Mouse (Mus musculus) CH12.LX (cell line): ENCODE results near the gene Gapvd1. TPM values are rescaled to one million over a fixed set of nuclear protein-coding genes. Genes with fewer than 3 reads are reported as not detected.

Experiments used
- DNase-seq: peaks from one replicate; pipeline ENCODE4 v3.0.0-alpha.2; 2013; ENCODE audit errors: extremely low read depth
- H3K27ac ChIP-seq: 2 replicates; pipeline ENCODE4 v1.5.1; 2012; ENCODE audit warnings: low read depth, mild to moderate bottlenecking, control low read depth, moderate library complexity; ENCODE audit not compliant: insufficient read depth
- H3K27me3 ChIP-seq: replicated peaks from 2 replicates; pipeline ENCODE3; 2012; ENCODE audit warnings: inconsistent platforms
- H3K36me3 ChIP-seq, 2 experiments: replicated peaks in 1 of 2; 2 replicates each; pipeline versions ENCODE3 to v1.6.1; 2012; ENCODE audit warnings: inconsistent platforms in 1 of 2, low read length in 1 of 2, mild to moderate bottlenecking in 1 of 2, mixed read lengths in 1 of 2, moderate library complexity in 1 of 2; ENCODE audit not compliant: control insufficient read depth in 1 of 2, insufficient read depth in 1 of 2
- H3K4me1 ChIP-seq, 2 experiments: 2 replicates each; pipeline ENCODE4 v1.6.1; 2012; ENCODE audit warnings: inconsistent platforms in 1 of 2, moderate library complexity in 1 of 2; ENCODE audit not compliant: insufficient read depth in 2 of 2, control insufficient read depth in 1 of 2
- H3K4me2 ChIP-seq: 2 replicates; pipeline ENCODE4 v1.6.1; 2012; ENCODE audit warnings: low read depth, mild to moderate bottlenecking, control low read depth; ENCODE audit not compliant: poor library complexity, insufficient read depth, severe bottlenecking
- H3K4me3 ChIP-seq, 3 experiments: fragments of 150-350 bp in 1 of 3; sonication (generic) in 1 of 3; replicated peaks in 1 of 3; 2 replicates each; pipeline versions ENCODE3 to v1.5.1; 2011 to 2012; ENCODE audit warnings: low read depth in 2 of 3, low read length in 2 of 3, mild to moderate bottlenecking in 2 of 3, moderate library complexity in 2 of 3, control low read depth in 1 of 3, improper control_type of control experiment in 1 of 3, inconsistent platforms in 1 of 3, mixed read lengths in 1 of 3; ENCODE audit not compliant: poor library complexity in 1 of 3
- H3K79me2 ChIP-seq: replicated peaks from 2 replicates; pipeline ENCODE4 v1.6.1; 2012; ENCODE audit warnings: mild to moderate bottlenecking, moderate library complexity; ENCODE audit not compliant: control insufficient read depth, poor library complexity, insufficient read depth, severe bottlenecking; ENCODE audit errors: extremely low read depth
- H3K9ac ChIP-seq: 2 replicates; pipeline ENCODE4 v1.6.1; 2012; ENCODE audit warnings: low read depth, mild to moderate bottlenecking, control low read depth, moderate library complexity; ENCODE audit not compliant: insufficient read depth
- H3K9me3 ChIP-seq: replicated peaks from 2 replicates; pipeline ENCODE3; 2012; ENCODE audit warnings: low read length, inconsistent platforms, mixed read lengths
- E2F4 ChIP-seq: IDR thresholded peaks from 2 replicates; pipeline ENCODE4 v1.6.1; 2011; ENCODE audit warnings: low read depth, low read length, improper control_type of control experiment; ENCODE audit not compliant: insufficient replicate concordance
- EP300 ChIP-seq: IDR thresholded peaks from 2 replicates; pipeline ENCODE4 v1.6.1; 2011; ENCODE audit warnings: low read length, improper control_type of control experiment
- ETS1 ChIP-seq: conservative IDR thresholded peaks from 2 replicates; pipeline ENCODE4 v1.6.1; 2012; ENCODE audit warnings: low read depth, mild to moderate bottlenecking, inconsistent platforms, low read length, improper control_type of control experiment, moderate library complexity
- KAT2A ChIP-seq: IDR thresholded peaks from 2 replicates; pipeline ENCODE4 v1.6.1; 2012; ENCODE audit warnings: low read length, improper control_type of control experiment, inconsistent platforms; ENCODE audit not compliant: insufficient replicate concordance
- MAFK ChIP-seq: IDR thresholded peaks from 2 replicates; pipeline ENCODE4 v1.6.1; 2011; ENCODE audit warnings: low read length, improper control_type of control experiment; ENCODE audit not compliant: insufficient replicate concordance
- MAZ ChIP-seq: IDR thresholded peaks from 2 replicates; pipeline ENCODE4 v1.6.1; 2012; ENCODE audit warnings: low read depth, mild to moderate bottlenecking, inconsistent platforms, low read length, improper control_type of control experiment, moderate library complexity
- POLR2A ChIP-seq: IDR thresholded peaks from 2 replicates; pipeline ENCODE4 v1.6.1; 2011; ENCODE audit warnings: low read depth, mild to moderate bottlenecking, improper control_type of control experiment, low read length
- POLR2AphosphoS2 ChIP-seq: IDR thresholded peaks from 2 replicates; pipeline ENCODE4 v1.6.1; 2011; ENCODE audit warnings: low read depth, low read length, improper control_type of control experiment
- RCOR1 ChIP-seq: conservative IDR thresholded peaks from 2 replicates; pipeline ENCODE4 v1.6.1; 2012; ENCODE audit warnings: low read depth, mild to moderate bottlenecking, inconsistent platforms, low read length, improper control_type of control experiment
- SIN3A ChIP-seq: IDR thresholded peaks from 2 replicates; pipeline ENCODE4 v1.6.1; 2012; ENCODE audit warnings: low read length, improper control_type of control experiment, inconsistent platforms
- TBP ChIP-seq: conservative IDR thresholded peaks from 2 replicates; pipeline ENCODE4 v1.6.1; 2011; ENCODE audit warnings: low read depth, low read length, improper control_type of control experiment
- UBTF ChIP-seq: IDR thresholded peaks from 2 replicates; pipeline ENCODE4 v1.6.1; 2012; ENCODE audit warnings: low read depth, mild to moderate bottlenecking, inconsistent platforms, low read length, improper control_type of control experiment, moderate library complexity
- ZKSCAN1 ChIP-seq: IDR thresholded peaks from 2 replicates; pipeline ENCODE4 v1.6.1; 2012; ENCODE audit warnings: low read depth, inconsistent platforms, low read length, improper control_type of control experiment, borderline replicate concordance
- ZNF384 ChIP-seq: IDR thresholded peaks from 2 replicates; pipeline ENCODE4 v1.6.1; 2012; ENCODE audit warnings: low read depth, low read length, improper control_type of control experiment, inconsistent platforms
- dilution Hi-C: fragments of 300-500 bp; cut with MboI; formaldehyde crosslinking; loops from 2 replicates; pipeline ENCODE4 v1.14.3; 2020; ENCODE audit warnings: low sequenced_read_pairs; ENCODE audit not compliant: extremely low pct_unique_long_range_greater_than_20kb, extremely low pct_ligation_motif_present
- in situ Hi-C: fragments of 300-500 bp; cut with MboI; formaldehyde crosslinking; loops from 3 replicates; pipeline ENCODE4 v1.14.3; 2019; ENCODE audit warnings: low sequenced_read_pairs, low pct_ligation_motif_present, low pct_unique_long_range_greater_than_20kb, mixed read lengths
- polyA plus RNA-seq: library from polyadenylated mRNA; unstranded; fragments of >175 nt; gene quantifications from 2 replicates; pipeline ENCODE4 v1.2.1, GENCODE M21; 2012; ENCODE audit warnings: low read depth; ENCODE audit not compliant: insufficient read length
- total RNA-seq, 2 experiments: library from RNA; depleted of rRNA; stranded (reverse); fragments of 300-350 nt in 1 of 2; fragments of >200 nt in 1 of 2; gene quantifications; 2 replicates each; pipeline ENCODE4 v1.2.3; 2012 to 2014

Gapvd1 gene
- total and polyA plus RNA-seq, 3 experiments: 45.1 to 71.3 (median 47.0) TPM

- TF ChIP-seq ZKSCAN1: no peak
- no peak for TF ChIP-seq MAZ
- TF ChIP-seq MAFK: no peak
- TF ChIP-seq ZNF384: no peak
- no peak for TF ChIP-seq UBTF
- no peak overlapping the region for H3K4me2 ChIP-seq
- H3K79me2 ChIP-seq: no peaks in the 10 kb centered on the region
- H3K27me3 ChIP-seq: no peaks in the 10 kb centered on the region
- dilution Hi-C loops: no loop called here
- H3K27ac ChIP-seq: no peak overlapping the region
- in situ Hi-C loops: no loop called here
- peaks cover 41 to 75% of the 10 kb centered on the region in 2 experiments for H3K36me3 ChIP-seq
- no peaks in the 10 kb centered on the region; a peak in 1 of 4 replicates for H3K4me1 ChIP-seq
- no peak overlapping the region for H3K9ac ChIP-seq
- H3K9me3 ChIP-seq: no peaks in the 10 kb centered on the region
- DNase-seq: no peak
- no peak overlapping the region for H3K4me3 ChIP-seq
Measured at GRCm38 (mm10) chr2:34677061-34677460, 78.0 kb downstream of the Gapvd1 start.

- TF ChIP-seq POLR2AphosphoS2: no peak
- TF ChIP-seq POLR2A: no peak
- TF ChIP-seq RCOR1: no peak
- no peak for TF ChIP-seq TBP
- TF ChIP-seq EP300: no peak
- no peak for TF ChIP-seq KAT2A
- no peak for TF ChIP-seq ZKSCAN1
- no peak for TF ChIP-seq SIN3A
- no peak for TF ChIP-seq ETS1
- no peak for TF ChIP-seq E2F4
- TF ChIP-seq, all 38 proteins: peak for 0
- no peak for DNase-seq
- no peak overlapping the region for H3K27ac ChIP-seq
- H3K27me3 ChIP-seq: no peaks in the 10 kb centered on the region
- H3K9ac ChIP-seq: no peak overlapping the region
- H3K9me3 ChIP-seq: no peaks in the 10 kb centered on the region
- no peak overlapping the region for H3K4me2 ChIP-seq
- peaks cover 3 to 6% of the 10 kb centered on the region in 2 experiments; a peak in 2 of 4 replicates for H3K4me1 ChIP-seq
- H3K36me3 ChIP-seq: peaks cover 30 to 71% of the 10 kb centered on the region in 2 experiments
- no peak overlapping the region for H3K4me3 ChIP-seq
- dilution Hi-C loops: no loop called here
- H3K79me2 ChIP-seq: no peaks in the 10 kb centered on the region
- in situ Hi-C loops: no loop called here
Measured at GRCm38 (mm10) chr2:34673846-34674245, 81.2 kb downstream of the Gapvd1 start.
